In the genomic region with DNA sequence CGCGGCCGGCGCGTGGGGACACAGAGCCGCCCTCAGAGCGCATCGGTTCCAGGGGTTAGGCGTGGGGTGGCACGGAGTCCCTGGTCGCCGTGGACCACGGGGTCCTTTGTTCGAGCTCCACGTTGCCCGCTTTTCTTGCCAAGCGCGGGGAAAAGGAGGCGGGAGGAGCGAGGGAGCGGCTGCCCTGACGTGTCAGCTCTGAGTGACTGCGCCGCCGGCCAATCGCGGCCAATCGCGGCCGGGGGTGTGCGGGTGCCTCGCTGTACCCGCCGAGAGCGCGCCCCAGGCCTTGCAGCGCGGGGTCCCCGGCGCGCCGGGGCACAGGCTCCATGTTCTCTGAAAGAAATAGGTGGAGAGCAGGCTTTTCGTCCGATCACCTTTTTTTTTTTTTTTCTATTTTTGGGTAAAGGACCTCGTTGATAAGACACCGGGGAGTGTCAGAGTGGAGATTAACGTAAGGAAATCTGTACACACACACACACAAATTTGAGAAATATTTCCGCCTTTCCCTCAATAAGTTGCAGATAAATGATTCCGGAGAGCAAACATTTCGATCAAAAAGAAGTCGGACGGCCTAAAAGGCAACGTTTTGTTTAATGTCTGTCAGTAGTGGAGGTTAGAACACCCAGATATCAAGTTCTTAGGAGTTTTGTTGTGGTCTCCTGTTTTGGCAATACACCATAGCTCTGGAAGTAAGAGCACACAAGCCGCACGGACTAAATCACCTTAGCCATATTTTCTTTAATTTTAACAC, we compare ENCODE assay signal across 8 mouse cellular contexts. TPM values are rescaled to one million over a fixed set of nuclear protein-coding genes. Genes with fewer than 3 reads are reported as not detected.
DNase-seq lines count a peak whose midpoint lies in the region; ATAC-seq and TF ChIP-seq lines count a peak whose summit lies in the region.

No protein-coding gene starts in this region.

- H3K36me3 ChIP-seq in ES-Bruce4 (ENCODE audit: control insufficient read depth, insufficient read depth, low read length, poor library complexity, severe bottlenecking) = peaks cover 7% of the 10 kb centered on the region
- H3K36me3 ChIP-seq in forebrain, embryonic 12.5 days (replicated peaks) = peaks cover 3% of the 10 kb centered on the region; the same call in 1 of the 2 replicates
- H3K36me3 ChIP-seq in heart, postnatal 0 days (replicated peaks; ENCODE audit: control insufficient read depth, insufficient read depth, low read length) = peaks cover 10% of the 10 kb centered on the region
- peaks cover 14% of the 10 kb centered on the region for H3K36me3 ChIP-seq in liver, embryonic 15.5 days (replicated peaks)
- H3K36me3 ChIP-seq in neural tube, embryonic 11.5 days (ENCODE audit: control insufficient read depth, insufficient read depth, low read length) = no peaks in the 10 kb centered on the region; the same call in 1 of the 2 replicates
- peaks cover 2% of the 10 kb centered on the region; the same call in 1 of the 2 replicates for H3K36me3 ChIP-seq in stomach, embryonic 16.5 days (ENCODE audit: control insufficient read depth, insufficient read depth, low read length)

- peak; percentile 86 for ATAC-seq in forebrain, embryonic 12.5 days (ENCODE audit: low FRiP score)
- peak; percentile 53 for ATAC-seq in heart, postnatal 0 days (ENCODE audit: insufficient read depth, low read depth)
- peak; percentile 74 for ATAC-seq in liver, embryonic 15.5 days (ENCODE audit: insufficient read depth)
- ATAC-seq in neural tube, embryonic 11.5 days (ENCODE audit: insufficient read depth, low FRiP score, low TSS enrichment) = peak; percentile 79
- ATAC-seq in stomach, embryonic 16.5 days (ENCODE audit: insufficient read depth, low FRiP score) = peak; percentile 86

- no peak for TF ChIP-seq EP300 in ES-Bruce4 (IDR thresholded peaks at IDR 0.05; ENCODE audit: insufficient read depth, low read depth, low read length)
- no peak for TF ChIP-seq EP300 in heart, postnatal 0 days (IDR thresholded peaks at IDR 0.05; ENCODE audit: low read depth)

- H3K27ac ChIP-seq in ES-Bruce4 (ENCODE audit: insufficient read depth, low read length) = no peak overlapping the region
- peak overlapping the region; percentile 95 for H3K27ac ChIP-seq in forebrain, embryonic 12.5 days
- peak overlapping the region; percentile 95 for H3K27ac ChIP-seq in heart, postnatal 0 days (ENCODE audit: low read depth)
- peak overlapping the region; percentile 87 for H3K27ac ChIP-seq in liver, embryonic 15.5 days (replicated peaks)
- H3K27ac ChIP-seq in neural tube, embryonic 11.5 days (ENCODE audit: low read depth, low read length) = peak overlapping the region; percentile 94
- H3K27ac ChIP-seq in stomach, embryonic 16.5 days (ENCODE audit: low read length) = peak overlapping the region; percentile 94

- H3K4me2 ChIP-seq in forebrain, embryonic 12.5 days = peak overlapping the region; percentile 62
- peak overlapping the region; percentile 68 for H3K4me2 ChIP-seq in heart, postnatal 0 days (ENCODE audit: low read depth, low read length)
- H3K4me2 ChIP-seq in liver, embryonic 15.5 days = peak overlapping the region; percentile 99
- peak overlapping the region; percentile 61 for H3K4me2 ChIP-seq in neural tube, embryonic 11.5 days (ENCODE audit: low read depth)
- peak overlapping the region; percentile 83 for H3K4me2 ChIP-seq in stomach, embryonic 16.5 days (ENCODE audit: low read depth, low read length)

- WGBS in forebrain, embryonic 12.5 days = under 1% methylated on average over 54 of the region's 55 CpGs
- WGBS in heart, postnatal 0 days = under 1% methylated on average over 47 of the region's 55 CpGs
- under 1% methylated on average over 55 of the region's 55 CpGs for WGBS in liver, embryonic 15.5 days (ENCODE audit: insufficient replicate concordance)
- under 1% methylated on average over 55 of the region's 55 CpGs for WGBS in neural tube, embryonic 11.5 days
- under 1% methylated on average over 55 of the region's 55 CpGs for WGBS in stomach, embryonic 16.5 days

- no peaks in the 10 kb centered on the region for H3K4me1 ChIP-seq in ES-Bruce4 (ENCODE audit: control insufficient read depth, insufficient read depth, low read length)
- H3K4me1 ChIP-seq in forebrain, embryonic 12.5 days = peaks cover 34% of the 10 kb centered on the region
- peaks cover 18% of the 10 kb centered on the region for H3K4me1 ChIP-seq in heart, postnatal 0 days (ENCODE audit: control insufficient read depth, insufficient read depth)
- H3K4me1 ChIP-seq in liver, embryonic 15.5 days (replicated peaks) = peaks cover 53% of the 10 kb centered on the region
- H3K4me1 ChIP-seq in neural tube, embryonic 11.5 days (ENCODE audit: control insufficient read depth, insufficient read depth, low read length) = peaks cover 18% of the 10 kb centered on the region
- H3K4me1 ChIP-seq in stomach, embryonic 16.5 days (ENCODE audit: control insufficient read depth, insufficient read depth, low read length) = peaks cover 32% of the 10 kb centered on the region

- TF ChIP-seq POLR2A in ES-Bruce4 (IDR thresholded peaks at IDR 0.05; ENCODE audit: insufficient read depth, low read length) = no peak

- no peak for TF ChIP-seq CTCF in ES-Bruce4 (IDR thresholded peaks at IDR 0.05; ENCODE audit: low read depth, low read length)
- no peak for TF ChIP-seq CTCF in heart, postnatal 0 days (IDR thresholded peaks at IDR 0.05; ENCODE audit: low read depth)

- H3K4me3 ChIP-seq in ES-Bruce4 (ENCODE audit: low read depth, low read length) = peak overlapping the region; percentile 84
- H3K4me3 ChIP-seq in forebrain, embryonic 12.5 days (replicated peaks) = peak overlapping the region; percentile 94
- peak overlapping the region; percentile 84 for H3K4me3 ChIP-seq in heart, postnatal 0 days (ENCODE audit: low read depth, low read length)
- peak overlapping the region; percentile 84 for H3K4me3 ChIP-seq in liver, embryonic 15.5 days (replicated peaks)
- peak overlapping the region; percentile 90 for H3K4me3 ChIP-seq in neural tube, embryonic 11.5 days (ENCODE audit: low read depth, low read length)
- peak overlapping the region; percentile 89 for H3K4me3 ChIP-seq in stomach, embryonic 16.5 days (replicated peaks; ENCODE audit: low read length)

- peak; percentile 90 for DNase-seq in c-Kit-positive CD71-positive TER-119-positive erythroid progenitor cells, embryonic 14.5 days (ENCODE audit: low spot score)
- DNase-seq in heart, postnatal 0 days (ENCODE audit: low spot score) = peak; percentile 85
- DNase-seq in kidney, postnatal 36 days = peak; percentile 96 to 98
- DNase-seq in neural tube, embryonic 11.5 days (ENCODE audit: low spot score) = peak; percentile 95

- H3K27me3 ChIP-seq in ES-Bruce4 (ENCODE audit: control insufficient read depth, insufficient read depth, low read length, poor library complexity, severe bottlenecking) = no peaks in the 10 kb centered on the region
- H3K27me3 ChIP-seq in forebrain, embryonic 12.5 days = no peaks in the 10 kb centered on the region
- H3K27me3 ChIP-seq in heart, postnatal 0 days (ENCODE audit: control insufficient read depth, insufficient read depth, low read length) = no peaks in the 10 kb centered on the region
- no peaks in the 10 kb centered on the region for H3K27me3 ChIP-seq in liver, embryonic 15.5 days
- no peaks in the 10 kb centered on the region for H3K27me3 ChIP-seq in neural tube, embryonic 11.5 days (ENCODE audit: control insufficient read depth, insufficient read depth, low read length)
- no peaks in the 10 kb centered on the region for H3K27me3 ChIP-seq in stomach, embryonic 16.5 days (ENCODE audit: control insufficient read depth, insufficient read depth, low read length)

- H3K9ac ChIP-seq in ES-Bruce4 (ENCODE audit: low read depth, poor library complexity, severe bottlenecking) = peak overlapping the region; percentile 85
- H3K9ac ChIP-seq in forebrain, embryonic 12.5 days = peak overlapping the region; percentile 98
- peak overlapping the region; percentile 93 for H3K9ac ChIP-seq in heart, postnatal 0 days (replicated peaks; ENCODE audit: low read depth, low read length)
- H3K9ac ChIP-seq in liver, embryonic 15.5 days = peak overlapping the region; percentile 79
- peak overlapping the region; percentile 97 for H3K9ac ChIP-seq in neural tube, embryonic 11.5 days (ENCODE audit: low read length)
- peak overlapping the region; percentile 94 for H3K9ac ChIP-seq in stomach, embryonic 16.5 days (ENCODE audit: low read length)

- H3K9me3 ChIP-seq in ES-Bruce4 (replicated peaks; ENCODE audit: control insufficient read depth, insufficient read depth, low read length, poor library complexity, severe bottlenecking) = no peaks in the 10 kb centered on the region
- no peaks in the 10 kb centered on the region for H3K9me3 ChIP-seq in forebrain, embryonic 12.5 days
- H3K9me3 ChIP-seq in heart, postnatal 0 days (replicated peaks; ENCODE audit: control insufficient read depth, low read length) = no peaks in the 10 kb centered on the region
- H3K9me3 ChIP-seq in liver, embryonic 15.5 days (replicated peaks) = no peaks in the 10 kb centered on the region
- H3K9me3 ChIP-seq in neural tube, embryonic 11.5 days (ENCODE audit: control insufficient read depth, low read length) = no peaks in the 10 kb centered on the region
- H3K9me3 ChIP-seq in stomach, embryonic 16.5 days (replicated peaks; ENCODE audit: control insufficient read depth, low read length) = no peaks in the 10 kb centered on the region

RNA-seq across cellular contexts. Expression of gene Ivns1abp, which starts 1.0 kb away (rescaled TPM):
- 140 and 156 TPM in 2 replicates for polyA plus RNA-seq in ES-Bruce4 (2011; ENCODE audit: insufficient read depth, insufficient read length, low read depth, missing spikeins)
- 446 and 474 TPM in 2 replicates for polyA plus RNA-seq in forebrain, embryonic 12.5 days (2016; fragmentation: Nextera tagmentation; extraction: Ambion mirVana)
- 385 and 413 TPM in 2 replicates for total RNA-seq in heart, postnatal 0 days (2014; rRNA removed; ENCODE audit: low replicate concordance)
- 272 and 278 TPM in 2 replicates for polyA plus RNA-seq in heart, postnatal 0 days (2015; fragmentation: Nextera tagmentation; extraction: Ambion mirVana)
- polyA plus RNA-seq in liver, embryonic 15.5 days (2015; fragmentation: Nextera tagmentation; extraction: Ambion mirVana) = 68.9 and 71.9 TPM in 2 replicates
- 426 and 444 TPM in 2 replicates for polyA plus RNA-seq in neural tube, embryonic 11.5 days (2014; fragmentation: Nextera tagmentation; extraction: Ambion mirVana)
- polyA plus RNA-seq in stomach, embryonic 16.5 days (2015; fragmentation: Nextera tagmentation; extraction: Ambion mirVana) = 215 and 222 TPM in 2 replicates
